Mouse (Mus musculus): ENCODE results near the gene Anxa11. TPM values are rescaled to one million over a fixed set of nuclear protein-coding genes. Genes with fewer than 3 reads are reported as not detected.
"Not testable (repeated sequence)": the region's sequence is repeated elsewhere in the genome, so short reads cannot be mapped to it uniquely, and the experiment has no call there.

Anxa11 gene
- total and polyA plus RNA-seq, 2 experiments, result 11.7 to 30.5 TPM

GRCm38 (mm10) chr14:25908976-25909375 is 67.0 kb downstream of the Anxa11 start:
- not testable (repeated sequence) for DNase-seq (ENCODE audit: extremely low read depth, low read depth, low spot score); H3K27ac ChIP-seq (replicated peaks; ENCODE audit: insufficient read depth, low read depth, low read length); H3K27me3 ChIP-seq (ENCODE audit: control insufficient read depth, insufficient read depth, low read length); H3K36me3 ChIP-seq (ENCODE audit: control insufficient read depth, insufficient read depth, low read length); H3K79me2 ChIP-seq (ENCODE audit: control insufficient read depth, insufficient read depth, low read length); H3K4me1 ChIP-seq (ENCODE audit: control insufficient read depth, insufficient read depth, low read length); H3K9ac ChIP-seq (ENCODE audit: low read depth, low read length); H3K4me3 ChIP-seq (ENCODE audit: insufficient read depth, low read depth, low read length)
- no CpG with 5 or more reads among the region's 8 CpGs for WGBS

GRCm38 (mm10) chr14:25918427-25919170 is 76.6 kb downstream of the Anxa11 start:
- H3K79me2 ChIP-seq (ENCODE audit: control insufficient read depth, insufficient read depth, low read length); H3K4me1 ChIP-seq (ENCODE audit: control insufficient read depth, insufficient read depth, low read length); H3K9ac ChIP-seq (ENCODE audit: low read depth, low read length); H3K27me3 ChIP-seq (ENCODE audit: control insufficient read depth, insufficient read depth, low read length); H3K36me3 ChIP-seq (ENCODE audit: control insufficient read depth, insufficient read depth, low read length); DNase-seq (ENCODE audit: extremely low read depth, low read depth, low spot score); H3K27ac ChIP-seq (replicated peaks; ENCODE audit: insufficient read depth, low read depth, low read length); H3K4me3 ChIP-seq (ENCODE audit: insufficient read depth, low read depth, low read length): not testable (repeated sequence)
- no CpG with 5 or more reads among the region's 5 CpGs for WGBS

GRCm38 (mm10) chr14:25926814-25927561 is 85.0 kb downstream of the Anxa11 start:
- H3K4me1 ChIP-seq (ENCODE audit: control insufficient read depth, insufficient read depth, low read length); H3K4me3 ChIP-seq (ENCODE audit: insufficient read depth, low read depth, low read length); H3K36me3 ChIP-seq (ENCODE audit: control insufficient read depth, insufficient read depth, low read length); H3K27me3 ChIP-seq (ENCODE audit: control insufficient read depth, insufficient read depth, low read length); H3K9ac ChIP-seq (ENCODE audit: low read depth, low read length); DNase-seq (ENCODE audit: extremely low read depth, low read depth, low spot score); H3K79me2 ChIP-seq (ENCODE audit: control insufficient read depth, insufficient read depth, low read length); H3K27ac ChIP-seq (replicated peaks; ENCODE audit: insufficient read depth, low read depth, low read length): not testable (repeated sequence)
- WGBS, result no CpG with 5 or more reads among the region's 44 CpGs

- not testable (repeated sequence) for H3K27me3 ChIP-seq (ENCODE audit: control insufficient read depth, insufficient read depth, low read length); H3K4me1 ChIP-seq (ENCODE audit: control insufficient read depth, insufficient read depth, low read length); H3K4me3 ChIP-seq (ENCODE audit: insufficient read depth, low read depth, low read length); H3K27ac ChIP-seq (replicated peaks; ENCODE audit: insufficient read depth, low read depth, low read length); H3K79me2 ChIP-seq (ENCODE audit: control insufficient read depth, insufficient read depth, low read length); H3K36me3 ChIP-seq (ENCODE audit: control insufficient read depth, insufficient read depth, low read length); DNase-seq (ENCODE audit: extremely low read depth, low read depth, low spot score); H3K9ac ChIP-seq (ENCODE audit: low read depth, low read length)
- no CpG with 5 or more reads among the region's 10 CpGs for WGBS
These were observed 85.6 kb downstream of the Anxa11 start, which contains the start of gene Tmem254a for GRCm38 (mm10) chr14:25927562-25927881. Gene Tmem254a (minus strand): TSS chr14:25927672.

Other genes starting within 250 kb of the Anxa11 start
- 19.4 and 31.1 TPM in 2 replicates for gene Ppif, start 148.0 kb upstream of the Anxa11 start, total RNA-seq (2014; rRNA removed)
- 76.3 and 80.6 TPM in 2 replicates for gene Ppif, start 148.0 kb upstream of the Anxa11 start, polyA plus RNA-seq (2012; rRNA removed)
- 27.3 and 28.7 TPM in 2 replicates for gene Zcchc24, start 73.1 kb upstream of the Anxa11 start, total RNA-seq (2014; rRNA removed)
- gene Zcchc24, start 73.1 kb upstream of the Anxa11 start, polyA plus RNA-seq (2012; rRNA removed), result 53.0 and 57.7 TPM in 2 replicates
- not detected in 2 replicates for gene Plac9a, start 60.9 kb downstream of the Anxa11 start, total RNA-seq (2014; rRNA removed)
- gene Plac9a, start 60.9 kb downstream of the Anxa11 start, polyA plus RNA-seq (2012; rRNA removed), result 0.49 TPM in 1 of 2 replicates, not detected in the other
- 1.7 and 2.2 TPM in 2 replicates for gene Tmem254a, start 85.5 kb downstream of the Anxa11 start, total RNA-seq (2014; rRNA removed)
- 11.7 and 15.7 TPM in 2 replicates for gene Tmem254a, start 85.5 kb downstream of the Anxa11 start, polyA plus RNA-seq (2012; rRNA removed)
- gene Cphx1, start 96.1 kb downstream of the Anxa11 start, total RNA-seq (2014; rRNA removed), result not detected in 2 replicates
- gene Cphx1, start 96.1 kb downstream of the Anxa11 start, polyA plus RNA-seq (2012; rRNA removed), result 0.72 and 2.0 TPM in 2 replicates
- gene Duxbl1, start 136.4 kb downstream of the Anxa11 start, total RNA-seq (2014; rRNA removed), result 0.46 TPM in 1 of 2 replicates, not detected in the other
- 0.05 TPM in 1 of 2 replicates, not detected in the other for gene Duxbl1, start 136.4 kb downstream of the Anxa11 start, polyA plus RNA-seq (2012; rRNA removed)
- 20.1 and 20.7 TPM in 2 replicates for gene Gm9780, start 200.6 kb downstream of the Anxa11 start, total RNA-seq (2014; rRNA removed)
- 28.0 and 28.2 TPM in 2 replicates for gene Gm9780, start 200.6 kb downstream of the Anxa11 start, polyA plus RNA-seq (2012; rRNA removed)
- gene Tmem254c, start 225.2 kb downstream of the Anxa11 start, total RNA-seq (2014; rRNA removed), result 29.7 and 34.0 TPM in 2 replicates
- gene Tmem254c, start 225.2 kb downstream of the Anxa11 start, polyA plus RNA-seq (2012; rRNA removed), result 150 and 159 TPM in 2 replicates
- not detected in 2 replicates for gene Cphx2, start 239.4 kb downstream of the Anxa11 start, total RNA-seq (2014; rRNA removed)
- gene Cphx2, start 239.4 kb downstream of the Anxa11 start, polyA plus RNA-seq (2012; rRNA removed), result 0.21 TPM in 1 of 2 replicates, not detected in the other
- 0.55 and 0.74 TPM in 2 replicates for gene Cphx3, start 240.1 kb downstream of the Anxa11 start, total RNA-seq (2014; rRNA removed)
- gene Cphx3, start 240.1 kb downstream of the Anxa11 start, polyA plus RNA-seq (2012; rRNA removed), result 0.45 TPM in 1 of 2 replicates, not detected in the other

Measured in liver, adult 2 months (tissue).